Mouse (Mus musculus) CH12.LX (cell line): ENCODE results near the gene Nampt. TPM values are rescaled to one million over a fixed set of nuclear protein-coding genes. Genes with fewer than 3 reads are reported as not detected.

ENCODE experiments used
- DNase-seq: peaks from one replicate; pipeline ENCODE4 v3.0.0-alpha.2; 2013; ENCODE audit errors: extremely low read depth
- H3K27ac ChIP-seq: 2 replicates; pipeline ENCODE4 v1.5.1; 2012; ENCODE audit warnings: low read depth, mild to moderate bottlenecking, control low read depth, moderate library complexity; ENCODE audit not compliant: insufficient read depth
- H3K27me3 ChIP-seq: replicated peaks from 2 replicates; pipeline ENCODE3; 2012; ENCODE audit warnings: inconsistent platforms
- H3K36me3 ChIP-seq, 2 experiments: replicated peaks in 1 of 2; 2 replicates each; pipeline versions ENCODE3 to v1.6.1; 2012; ENCODE audit warnings: inconsistent platforms in 1 of 2, low read length in 1 of 2, mild to moderate bottlenecking in 1 of 2, mixed read lengths in 1 of 2, moderate library complexity in 1 of 2; ENCODE audit not compliant: control insufficient read depth in 1 of 2, insufficient read depth in 1 of 2
- H3K4me1 ChIP-seq, 2 experiments: 2 replicates each; pipeline ENCODE4 v1.6.1; 2012; ENCODE audit warnings: inconsistent platforms in 1 of 2, moderate library complexity in 1 of 2; ENCODE audit not compliant: insufficient read depth in 2 of 2, control insufficient read depth in 1 of 2
- H3K4me2 ChIP-seq: 2 replicates; pipeline ENCODE4 v1.6.1; 2012; ENCODE audit warnings: low read depth, mild to moderate bottlenecking, control low read depth; ENCODE audit not compliant: poor library complexity, insufficient read depth, severe bottlenecking
- H3K4me3 ChIP-seq, 3 experiments: fragments of 150-350 bp in 1 of 3; sonication (generic) in 1 of 3; replicated peaks in 1 of 3; 2 replicates each; pipeline versions ENCODE3 to v1.5.1; 2011 to 2012; ENCODE audit warnings: low read depth in 2 of 3, low read length in 2 of 3, mild to moderate bottlenecking in 2 of 3, moderate library complexity in 2 of 3, control low read depth in 1 of 3, improper control_type of control experiment in 1 of 3, inconsistent platforms in 1 of 3, mixed read lengths in 1 of 3; ENCODE audit not compliant: poor library complexity in 1 of 3
- H3K79me2 ChIP-seq: replicated peaks from 2 replicates; pipeline ENCODE4 v1.6.1; 2012; ENCODE audit warnings: mild to moderate bottlenecking, moderate library complexity; ENCODE audit not compliant: control insufficient read depth, poor library complexity, insufficient read depth, severe bottlenecking; ENCODE audit errors: extremely low read depth
- H3K9ac ChIP-seq: 2 replicates; pipeline ENCODE4 v1.6.1; 2012; ENCODE audit warnings: low read depth, mild to moderate bottlenecking, control low read depth, moderate library complexity; ENCODE audit not compliant: insufficient read depth
- H3K9me3 ChIP-seq: replicated peaks from 2 replicates; pipeline ENCODE3; 2012; ENCODE audit warnings: low read length, inconsistent platforms, mixed read lengths
- BHLHE40 ChIP-seq: IDR thresholded peaks from 2 replicates; pipeline ENCODE4 v1.6.1; 2011; ENCODE audit warnings: mild to moderate bottlenecking, low read depth, low read length, improper control_type of control experiment
- ETS1 ChIP-seq: conservative IDR thresholded peaks from 2 replicates; pipeline ENCODE4 v1.6.1; 2012; ENCODE audit warnings: low read depth, mild to moderate bottlenecking, inconsistent platforms, low read length, improper control_type of control experiment, moderate library complexity
- GABPA ChIP-seq: IDR thresholded peaks from 2 replicates; pipeline ENCODE4 v1.6.1; 2012; ENCODE audit warnings: low read depth, low read length, improper control_type of control experiment, inconsistent platforms; ENCODE audit not compliant: insufficient replicate concordance
- JUN ChIP-seq: IDR thresholded peaks from 2 replicates; pipeline ENCODE4 v1.6.1; 2011; ENCODE audit warnings: low read depth, mild to moderate bottlenecking, low read length, improper control_type of control experiment, moderate library complexity; ENCODE audit not compliant: insufficient read depth
- MAFK ChIP-seq: IDR thresholded peaks from 2 replicates; pipeline ENCODE4 v1.6.1; 2011; ENCODE audit warnings: low read length, improper control_type of control experiment; ENCODE audit not compliant: insufficient replicate concordance
- MAX ChIP-seq: IDR thresholded peaks from 2 replicates; pipeline ENCODE4 v1.6.1; 2011; ENCODE audit warnings: low read length, improper control_type of control experiment
- MAZ ChIP-seq: IDR thresholded peaks from 2 replicates; pipeline ENCODE4 v1.6.1; 2012; ENCODE audit warnings: low read depth, mild to moderate bottlenecking, inconsistent platforms, low read length, improper control_type of control experiment, moderate library complexity
- NELFE ChIP-seq: IDR thresholded peaks from 2 replicates; pipeline ENCODE4 v1.6.1; 2011; ENCODE audit warnings: low read depth, low read length, improper control_type of control experiment
- POLR2A ChIP-seq: IDR thresholded peaks from 2 replicates; pipeline ENCODE4 v1.6.1; 2011; ENCODE audit warnings: low read depth, mild to moderate bottlenecking, improper control_type of control experiment, low read length
- RAD21 ChIP-seq: IDR thresholded peaks from 2 replicates; pipeline ENCODE4 v1.6.1; 2011; ENCODE audit warnings: low read depth, mild to moderate bottlenecking, low read length, improper control_type of control experiment, moderate library complexity
- RCOR1 ChIP-seq: conservative IDR thresholded peaks from 2 replicates; pipeline ENCODE4 v1.6.1; 2012; ENCODE audit warnings: low read depth, mild to moderate bottlenecking, inconsistent platforms, low read length, improper control_type of control experiment
- SIN3A ChIP-seq: IDR thresholded peaks from 2 replicates; pipeline ENCODE4 v1.6.1; 2012; ENCODE audit warnings: low read length, improper control_type of control experiment, inconsistent platforms
- TCF12 ChIP-seq: IDR thresholded peaks from 2 replicates; pipeline ENCODE4 v1.6.1; 2014; ENCODE audit warnings: low read depth, mild to moderate bottlenecking, inconsistent platforms, low read length, improper control_type of control experiment
- UBTF ChIP-seq: IDR thresholded peaks from 2 replicates; pipeline ENCODE4 v1.6.1; 2012; ENCODE audit warnings: low read depth, mild to moderate bottlenecking, inconsistent platforms, low read length, improper control_type of control experiment, moderate library complexity
- USF2 ChIP-seq: conservative IDR thresholded peaks from 2 replicates; pipeline ENCODE4 v1.6.1; 2011; ENCODE audit warnings: low read depth, low read length, improper control_type of control experiment
- ZMIZ1 ChIP-seq: IDR thresholded peaks from 2 replicates; pipeline ENCODE4 v1.6.1; 2012; ENCODE audit warnings: low read depth, mild to moderate bottlenecking, inconsistent platforms, low read length, improper control_type of control experiment
- ZNF384 ChIP-seq: IDR thresholded peaks from 2 replicates; pipeline ENCODE4 v1.6.1; 2012; ENCODE audit warnings: low read depth, low read length, improper control_type of control experiment, inconsistent platforms
- dilution Hi-C: fragments of 300-500 bp; cut with MboI; formaldehyde crosslinking; loops from 2 replicates; pipeline ENCODE4 v1.14.3; 2020; ENCODE audit warnings: low sequenced_read_pairs; ENCODE audit not compliant: extremely low pct_unique_long_range_greater_than_20kb, extremely low pct_ligation_motif_present
- in situ Hi-C: fragments of 300-500 bp; cut with MboI; formaldehyde crosslinking; loops from 3 replicates; pipeline ENCODE4 v1.14.3; 2019; ENCODE audit warnings: low sequenced_read_pairs, low pct_ligation_motif_present, low pct_unique_long_range_greater_than_20kb, mixed read lengths
- polyA plus RNA-seq: library from polyadenylated mRNA; unstranded; fragments of >175 nt; gene quantifications from 2 replicates; pipeline ENCODE4 v1.2.1, GENCODE M21; 2012; ENCODE audit warnings: low read depth; ENCODE audit not compliant: insufficient read length
- total RNA-seq, 2 experiments: library from RNA; depleted of rRNA; stranded (reverse); fragments of 300-350 nt in 1 of 2; fragments of >200 nt in 1 of 2; gene quantifications; 2 replicates each; pipeline ENCODE4 v1.2.3; 2012 to 2014

Nampt gene
- total and polyA plus RNA-seq, 3 experiments, result 50.5 to 206 (median 84.5) TPM

GRCm38 (mm10) chr12:32820688-32821503 is 1.6 kb downstream of the Nampt start (continued):
- TF ChIP-seq SIN3A, result peak; percentile 89
- TF ChIP-seq JUN, result no peak
- peak; percentile 55; the same call in 1 of the 2 replicates for TF ChIP-seq MAX
- TF ChIP-seq ZMIZ1, result 0 out of 2 replicates have a peak, but pooled peaks have one; percentile 20
- TF ChIP-seq POLR2A, result peak; percentile 41; the same call in 1 of the 2 replicates
- no peak for TF ChIP-seq RAD21
- TF ChIP-seq USF2, result no peak
- TF ChIP-seq ZNF384, result no peak
- TF ChIP-seq UBTF, result peak; percentile 82
- no peak for TF ChIP-seq MAFK
- TF ChIP-seq GABPA, result no peak
- TF ChIP-seq MAZ, result no peak; the same call in 1 of the 2 replicates
- TF ChIP-seq RCOR1, result no peak

- TF ChIP-seq POLR2A (no peak), ZNF384 (peak; percentile 71)
- dilution Hi-C loops, result no loop called here
Observed at GRCm38 (mm10) chr12:32821504-32822011, 2.2 kb downstream of the Nampt start.

GRCm38 (mm10) chr12:32822066-32822465 is 2.7 kb downstream of the Nampt start:
- Histone ChIP-seq H3K9me3 (no peaks in the 10 kb centered on the region), H3K27me3 (no peaks in the 10 kb centered on the region), H3K4me1 (peaks cover 6 to 58% of the 10 kb centered on the region in 2 experiments; a peak in 3 of 4 replicates), H3K36me3 (peaks cover 3 to 37% of the 10 kb centered on the region in 2 experiments), H3K4me3 (peak overlapping the region in 2 of 3 experiments; percentile 72 to 86), H3K27ac (no peak overlapping the region), H3K9ac (no peak overlapping the region; the same call in 1 of the 2 replicates)
- in situ Hi-C loops, result no loop called here
- TF ChIP-seq BHLHE40, result no peak
- no peak for TF ChIP-seq ETS1
- no peak for TF ChIP-seq NELFE
- no peak for TF ChIP-seq TCF12
- TF ChIP-seq, all 38 proteins: peak for 0
- Histone ChIP-seq H3K79me2 (peaks cover 29% of the 10 kb centered on the region), H3K4me2 (peak overlapping the region; percentile 26; the same call in 1 of the 2 replicates)
- no peak for DNase-seq
- dilution Hi-C loops, result no loop called here

More at GRCm38 (mm10) chr12:32821504-32822011, 2.2 kb downstream of the Nampt start:
- Histone ChIP-seq H3K4me2 (peak overlapping the region; percentile 68), H3K4me3 (peak overlapping the region; percentile 72 to 99 (median 86)), H3K4me1 (peaks cover 6 to 55% of the 10 kb centered on the region in 2 experiments; a peak in 3 of 4 replicates), H3K79me2 (peaks cover 29% of the 10 kb centered on the region), H3K9ac (peak overlapping the region; percentile 82), H3K9me3 (no peaks in the 10 kb centered on the region), H3K27ac (no peak overlapping the region), H3K36me3 (peaks cover 3 to 37% of the 10 kb centered on the region in 2 experiments), H3K27me3 (no peaks in the 10 kb centered on the region)
- in situ Hi-C loops, result no loop called here
- no peak for DNase-seq
